Mouse (Mus musculus): ENCODE data around the gene Nr4a3. TPM values are rescaled to one million over a fixed set of nuclear protein-coding genes. Genes with fewer than 3 reads are reported as not detected.
A peak's percentile ranks its signal among the peaks of the same experiment; 100 is the strongest.

Nr4a3 gene
- polyA plus RNA-seq (2015; fragmentation: Nextera tagmentation; extraction: Ambion mirVana), result 0.10 TPM in 1 of 2 replicates, not detected in the other

DNA sequence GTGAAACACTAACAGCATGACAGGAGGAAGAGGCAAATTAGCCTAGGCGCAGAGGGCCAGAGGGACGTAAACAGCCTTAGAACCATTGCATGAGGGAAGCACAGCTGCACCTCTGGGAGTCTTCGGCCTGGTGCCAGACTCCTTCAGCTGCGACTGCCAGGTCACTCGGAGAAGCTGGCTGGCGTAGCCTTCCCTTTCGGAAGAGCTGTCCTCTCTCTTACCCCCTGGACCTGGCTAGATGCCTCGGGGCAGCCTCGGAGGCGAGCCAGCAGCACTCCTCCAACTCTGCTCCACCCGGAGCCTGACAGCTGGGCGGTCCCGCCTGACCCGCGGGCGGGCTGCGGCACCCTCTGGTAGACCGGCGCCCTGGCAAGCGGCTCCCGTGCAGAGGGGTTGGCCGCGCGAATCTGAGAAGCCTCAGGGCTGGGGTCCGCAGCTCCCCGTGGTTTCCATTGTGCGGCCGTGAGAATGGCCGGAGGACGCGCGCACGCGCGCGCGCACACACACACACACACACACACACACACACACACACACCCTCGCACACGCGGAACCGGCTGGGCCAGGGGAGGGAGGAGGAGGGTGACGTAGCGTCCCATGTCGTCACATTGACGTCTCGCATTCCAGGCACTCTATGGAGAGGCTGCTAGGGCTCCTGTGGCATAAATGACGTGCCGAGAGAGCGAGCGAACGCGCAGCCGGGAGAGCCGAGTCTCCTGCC lies at the start of gene Nr4a3:
TSS of gene Nr4a3 (plus strand) at position 663 of the 721 bp plus-strand sequence.
- no peaks in the 10 kb centered on the region for H3K36me3 ChIP-seq (ENCODE audit: insufficient read depth, low read length)
- 0 out of 2 replicates have a peak within 1 kb of the TSS, but pooled peaks have one; percentile 57 for H3K27ac ChIP-seq (ENCODE audit: low read length)
- peak within 1 kb of the TSS; percentile 67 for H3K4me3 ChIP-seq (ENCODE audit: low read length)
- H3K27me3 ChIP-seq (ENCODE audit: insufficient read depth, low read length), result peaks cover 46% of the 10 kb centered on the region
- no peaks in the 10 kb centered on the region for H3K9me3 ChIP-seq (ENCODE audit: low read length)
- H3K4me2 ChIP-seq (replicated peaks; ENCODE audit: low read depth, low read length), result peak within 1 kb of the TSS; percentile 100
- H3K9ac ChIP-seq (replicated peaks; ENCODE audit: low read length), result peak within 1 kb of the TSS; percentile 66
- ATAC-seq (ENCODE audit: low FRiP score, low TSS enrichment), result peak; percentile 72
- H3K4me1 ChIP-seq (ENCODE audit: insufficient read depth, low read length), result peaks cover 36% of the 10 kb centered on the region
- under 1% methylated on average over 45 of the region's 54 CpGs for WGBS

- WGBS, result 69% methylated on average over 4 of the region's 4 CpGs
- no peaks in the 10 kb centered on the region for H3K9me3 ChIP-seq (ENCODE audit: low read length)
Measured at GRCm38 (mm10) chr4:48002969-48003368, 42.0 kb upstream of the Nr4a3 start.

DNA sequence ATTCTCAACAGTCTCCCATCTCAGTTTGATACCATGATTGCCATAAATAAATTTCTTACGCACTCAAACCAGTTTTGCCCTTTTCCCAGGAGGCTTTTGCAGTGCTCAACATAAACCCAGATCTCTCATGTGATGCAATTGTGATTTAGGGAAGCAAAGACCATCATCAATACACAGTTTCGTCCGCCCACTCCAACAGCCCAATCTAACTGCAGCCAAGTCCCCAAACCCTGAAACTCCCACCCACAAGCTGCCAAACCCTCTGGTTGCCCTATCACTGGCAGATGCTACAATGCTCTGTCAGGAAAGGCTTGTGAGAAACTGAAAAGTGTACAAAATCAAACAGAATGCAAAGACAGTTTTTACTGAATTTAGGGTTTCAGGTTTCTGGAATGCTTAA lies 41.5 kb upstream of the Nr4a3 start:
- H3K27me3 ChIP-seq (ENCODE audit: insufficient read depth, low read length), result no peaks in the 10 kb centered on the region
- no peak overlapping the region for H3K4me3 ChIP-seq (ENCODE audit: low read length)
- H3K4me1 ChIP-seq (ENCODE audit: insufficient read depth, low read length), result no peaks in the 10 kb centered on the region
- H3K9me3 ChIP-seq (ENCODE audit: low read length), result no peaks in the 10 kb centered on the region
- H3K36me3 ChIP-seq (ENCODE audit: insufficient read depth, low read length), result no peaks in the 10 kb centered on the region
- no peak for ATAC-seq (ENCODE audit: low FRiP score, low TSS enrichment)
- H3K9ac ChIP-seq (replicated peaks; ENCODE audit: low read length), result no peak overlapping the region
- H3K27ac ChIP-seq (ENCODE audit: low read length), result no peak overlapping the region
- 87% methylated on average over 3 of the region's 3 CpGs for WGBS
- H3K4me2 ChIP-seq (replicated peaks; ENCODE audit: low read depth, low read length), result no peak overlapping the region

More at GRCm38 (mm10) chr4:48002969-48003368, 42.0 kb upstream of the Nr4a3 start:
- no peaks in the 10 kb centered on the region for H3K27me3 ChIP-seq (ENCODE audit: insufficient read depth, low read length)
- H3K4me1 ChIP-seq (ENCODE audit: insufficient read depth, low read length), result no peaks in the 10 kb centered on the region
- no peak overlapping the region for H3K4me3 ChIP-seq (ENCODE audit: low read length)
- no peak overlapping the region for H3K27ac ChIP-seq (ENCODE audit: low read length)
- H3K9ac ChIP-seq (replicated peaks; ENCODE audit: low read length), result no peak overlapping the region
- no peaks in the 10 kb centered on the region for H3K36me3 ChIP-seq (ENCODE audit: insufficient read depth, low read length)
- ATAC-seq (ENCODE audit: low FRiP score, low TSS enrichment), result no peak
- no peak overlapping the region for H3K4me2 ChIP-seq (replicated peaks; ENCODE audit: low read depth, low read length)

GRCm38 (mm10) chr4:48006355-48006754 lies 38.6 kb upstream of the Nr4a3 start:
- Histone ChIP-seq H3K4me1 (ENCODE audit: insufficient read depth, low read length) (no peaks in the 10 kb centered on the region), H3K36me3 (ENCODE audit: insufficient read depth, low read length) (no peaks in the 10 kb centered on the region), H3K4me2 (replicated peaks; ENCODE audit: low read depth, low read length) (no peak overlapping the region), H3K27ac (ENCODE audit: low read length) (no peak overlapping the region), H3K9ac (replicated peaks; ENCODE audit: low read length) (no peak overlapping the region), H3K4me3 (ENCODE audit: low read length) (no peak overlapping the region), H3K27me3 (ENCODE audit: insufficient read depth, low read length) (no peaks in the 10 kb centered on the region), H3K9me3 (ENCODE audit: low read length) (no peaks in the 10 kb centered on the region)
- WGBS, result 91% methylated on average over 3 of the region's 3 CpGs
- ATAC-seq (ENCODE audit: low FRiP score, low TSS enrichment), result no peak

GRCm38 (mm10) chr4:48012209-48012608 lies 32.7 kb upstream of the Nr4a3 start:
- H3K9me3 ChIP-seq (ENCODE audit: low read length), result no peaks in the 10 kb centered on the region
- WGBS, result 79% methylated on average over 3 of the region's 3 CpGs
- ATAC-seq (ENCODE audit: low FRiP score, low TSS enrichment), result no peak
- H3K4me1 ChIP-seq (ENCODE audit: insufficient read depth, low read length), result no peaks in the 10 kb centered on the region
- no peak overlapping the region for H3K9ac ChIP-seq (replicated peaks; ENCODE audit: low read length)
- H3K27me3 ChIP-seq (ENCODE audit: insufficient read depth, low read length), result no peaks in the 10 kb centered on the region
- no peak overlapping the region for H3K4me3 ChIP-seq (ENCODE audit: low read length)
- no peak overlapping the region for H3K4me2 ChIP-seq (replicated peaks; ENCODE audit: low read depth, low read length)
- H3K27ac ChIP-seq (ENCODE audit: low read length), result no peak overlapping the region
- H3K36me3 ChIP-seq (ENCODE audit: insufficient read depth, low read length), result no peaks in the 10 kb centered on the region

- Histone ChIP-seq H3K27ac (ENCODE audit: low read length) (no peak overlapping the region), H3K9me3 (ENCODE audit: low read length) (no peaks in the 10 kb centered on the region), H3K4me3 (ENCODE audit: low read length) (no peak overlapping the region), H3K9ac (replicated peaks; ENCODE audit: low read length) (no peak overlapping the region), H3K4me1 (ENCODE audit: insufficient read depth, low read length) (no peaks in the 10 kb centered on the region), H3K36me3 (ENCODE audit: insufficient read depth, low read length) (no peaks in the 10 kb centered on the region), H3K4me2 (replicated peaks; ENCODE audit: low read depth, low read length) (no peak overlapping the region), H3K27me3 (ENCODE audit: insufficient read depth, low read length) (0 out of 2 replicates have a peak, but pooled peaks cover 2% of the 10 kb centered on the region)
- 66% methylated on average over 3 of the region's 3 CpGs for WGBS
- no peak for ATAC-seq (ENCODE audit: low FRiP score, low TSS enrichment)
Measured at GRCm38 (mm10) chr4:48022966-48023365, 22.0 kb upstream of the Nr4a3 start.

GRCm38 (mm10) chr4:48029652-48030051 lies 15.3 kb upstream of the Nr4a3 start:
- no peaks in the 10 kb centered on the region for H3K36me3 ChIP-seq (ENCODE audit: insufficient read depth, low read length)
- H3K27ac ChIP-seq (ENCODE audit: low read length), result no peak overlapping the region
- no peak overlapping the region for H3K4me2 ChIP-seq (replicated peaks; ENCODE audit: low read depth, low read length)
- H3K4me3 ChIP-seq (ENCODE audit: low read length), result no peak overlapping the region
- no peaks in the 10 kb centered on the region for H3K27me3 ChIP-seq (ENCODE audit: insufficient read depth, low read length)
- 74% methylated on average over 24 of the region's 24 CpGs for WGBS
- no peaks in the 10 kb centered on the region for H3K9me3 ChIP-seq (ENCODE audit: low read length)
- H3K4me1 ChIP-seq (ENCODE audit: insufficient read depth, low read length), result no peaks in the 10 kb centered on the region
- H3K9ac ChIP-seq (replicated peaks; ENCODE audit: low read length), result no peak overlapping the region
- ATAC-seq (ENCODE audit: low FRiP score, low TSS enrichment), result no peak

DNA sequence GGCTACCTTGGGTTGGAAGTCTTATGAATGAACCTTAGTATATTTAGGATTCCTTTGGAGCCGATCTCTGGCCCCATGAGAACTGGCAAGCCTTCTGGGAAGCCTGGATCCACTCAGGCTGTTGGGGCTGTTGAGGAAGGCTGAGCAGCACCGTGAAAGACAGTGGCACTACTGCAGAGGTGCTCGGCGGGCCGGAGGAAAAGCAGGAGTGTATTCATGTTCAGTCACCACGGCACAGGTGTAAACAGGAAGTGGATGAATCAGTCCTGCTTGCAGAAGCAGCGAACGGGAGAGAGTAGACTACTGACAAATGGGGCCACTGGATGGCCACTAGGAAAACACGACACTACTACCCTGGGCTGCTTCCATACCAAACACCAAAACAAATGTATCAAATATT lies 10.7 kb upstream of the Nr4a3 start:
- Histone ChIP-seq H3K27ac (ENCODE audit: low read length) (no peak overlapping the region), H3K4me1 (ENCODE audit: insufficient read depth, low read length) (no peaks in the 10 kb centered on the region), H3K27me3 (ENCODE audit: insufficient read depth, low read length) (no peaks in the 10 kb centered on the region), H3K4me2 (replicated peaks; ENCODE audit: low read depth, low read length) (no peak overlapping the region), H3K36me3 (ENCODE audit: insufficient read depth, low read length) (no peaks in the 10 kb centered on the region), H3K4me3 (ENCODE audit: low read length) (no peak overlapping the region), H3K9ac (replicated peaks; ENCODE audit: low read length) (no peak overlapping the region), H3K9me3 (ENCODE audit: low read length) (no peaks in the 10 kb centered on the region)
- no peak for ATAC-seq (ENCODE audit: low FRiP score, low TSS enrichment)
- WGBS, result 63% methylated on average over 9 of the region's 9 CpGs

DNA sequence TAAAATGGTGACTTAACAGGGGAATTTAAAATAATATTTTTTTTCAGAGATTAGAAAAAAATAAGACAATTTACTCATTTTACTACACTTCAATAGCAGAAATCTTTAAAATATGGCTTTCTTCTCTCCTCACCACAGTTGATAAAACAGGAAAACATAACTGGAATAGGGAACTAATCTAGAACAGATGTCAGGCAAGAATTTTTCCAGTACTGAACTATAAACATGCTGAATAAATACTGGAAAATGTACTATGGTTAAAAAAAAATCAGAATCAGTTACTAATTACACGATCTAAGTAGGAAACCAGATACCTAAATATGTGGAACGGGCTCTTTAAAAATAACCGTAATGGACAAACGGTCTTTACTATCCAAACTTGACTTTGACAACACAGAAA lies 7.3 kb upstream of the Nr4a3 start:
- 79% methylated on average over 4 of the region's 4 CpGs for WGBS
- no peaks in the 10 kb centered on the region for H3K9me3 ChIP-seq (ENCODE audit: low read length)
- H3K4me1 ChIP-seq (ENCODE audit: insufficient read depth, low read length), result no peaks in the 10 kb centered on the region
- H3K9ac ChIP-seq (replicated peaks; ENCODE audit: low read length), result no peak overlapping the region
- no peak overlapping the region for H3K4me3 ChIP-seq (ENCODE audit: low read length)
- H3K36me3 ChIP-seq (ENCODE audit: insufficient read depth, low read length), result no peaks in the 10 kb centered on the region
- no peaks in the 10 kb centered on the region for H3K27me3 ChIP-seq (ENCODE audit: insufficient read depth, low read length)
- no peak overlapping the region for H3K4me2 ChIP-seq (replicated peaks; ENCODE audit: low read depth, low read length)
- H3K27ac ChIP-seq (ENCODE audit: low read length), result no peak overlapping the region
- no peak for ATAC-seq (ENCODE audit: low FRiP score, low TSS enrichment)

GRCm38 (mm10) chr4:48038847-48039246 lies 6.1 kb upstream of the Nr4a3 start:
- H3K9ac ChIP-seq (replicated peaks; ENCODE audit: low read length), result no peak overlapping the region
- no peak overlapping the region for H3K4me3 ChIP-seq (ENCODE audit: low read length)
- no peaks in the 10 kb centered on the region for H3K9me3 ChIP-seq (ENCODE audit: low read length)
- no peaks in the 10 kb centered on the region for H3K4me1 ChIP-seq (ENCODE audit: insufficient read depth, low read length)
- 79% methylated on average over 5 of the region's 5 CpGs for WGBS
- no peak overlapping the region for H3K4me2 ChIP-seq (replicated peaks; ENCODE audit: low read depth, low read length)
- no peak overlapping the region for H3K27ac ChIP-seq (ENCODE audit: low read length)
- ATAC-seq (ENCODE audit: low FRiP score, low TSS enrichment), result no peak
- no peaks in the 10 kb centered on the region for H3K36me3 ChIP-seq (ENCODE audit: insufficient read depth, low read length)
- no peaks in the 10 kb centered on the region for H3K27me3 ChIP-seq (ENCODE audit: insufficient read depth, low read length)

All from kidney, embryonic 16.5 days (tissue).